Mouse (Mus musculus) neutrophil, adult 5-6 weeks (primary cell): Measurements from ENCODE around the gene Psg16. TPM values are rescaled to one million over a fixed set of nuclear protein-coding genes. Genes with fewer than 3 reads are reported as not detected.
"Not testable (repeated sequence)": the region's sequence is repeated elsewhere in the genome, so short reads cannot be mapped to it uniquely, and the experiment has no call there.

Experiments used
- ATAC-seq: fragments of 151-379, 151-347 bp; 2 replicates; pipeline ENCODE4 v1.8.0; 2017; ENCODE audit warnings: mild to moderate bottlenecking, moderate TSS enrichment; ENCODE audit not compliant: insufficient number of reproducible peaks, poor library complexity, low FRiP score, severe bottlenecking; ENCODE audit errors: extremely low read depth
- total RNA-seq: library from RNA; stranded (forward); fragments of 200-1000 nt; gene quantifications from 2 replicates; pipeline ENCODE4 v1.2.3, GENCODE M21; 2017

The Psg16 gene
- total RNA-seq, 1 experiment from 2014 or later: 0.35 TPM

DNA sequence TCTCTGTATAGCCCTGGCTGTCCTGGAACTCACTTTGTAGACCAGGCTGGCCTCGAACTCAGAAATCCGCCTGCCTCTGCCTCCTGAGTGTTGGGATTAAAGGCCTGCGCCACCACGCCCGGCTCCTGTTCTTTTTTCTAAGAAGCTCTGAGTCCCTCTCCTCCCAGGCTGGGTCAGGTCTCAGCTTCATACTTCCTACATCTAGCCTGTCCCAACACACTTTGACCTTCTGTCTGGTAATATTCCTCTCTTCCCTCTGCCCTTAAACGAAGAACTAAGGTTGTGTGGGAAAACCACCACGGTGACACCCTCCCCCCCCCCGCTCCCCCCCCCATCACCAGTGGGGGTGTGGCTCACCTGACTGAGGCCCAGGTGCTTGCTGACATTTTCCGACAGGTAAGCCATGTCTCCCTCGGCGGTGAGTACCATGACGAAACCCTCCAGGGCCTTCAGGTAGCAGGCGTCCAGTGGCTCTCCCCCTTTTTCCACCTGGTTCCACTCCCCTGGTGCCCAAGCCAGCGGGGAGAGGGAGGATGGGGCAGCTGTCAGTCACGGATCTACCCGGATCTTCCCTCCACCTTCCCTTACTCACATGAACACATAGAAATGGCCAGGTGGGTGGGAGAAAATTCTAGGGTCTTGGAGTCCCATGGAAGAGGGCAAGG, 19.4 kb upstream of the Psg16 start:
- no peak for ATAC-seq

GRCm38 (mm10) chr7:17055287-17055946, 18.4 kb upstream of the Psg16 start:
- no peak for ATAC-seq

DNA sequence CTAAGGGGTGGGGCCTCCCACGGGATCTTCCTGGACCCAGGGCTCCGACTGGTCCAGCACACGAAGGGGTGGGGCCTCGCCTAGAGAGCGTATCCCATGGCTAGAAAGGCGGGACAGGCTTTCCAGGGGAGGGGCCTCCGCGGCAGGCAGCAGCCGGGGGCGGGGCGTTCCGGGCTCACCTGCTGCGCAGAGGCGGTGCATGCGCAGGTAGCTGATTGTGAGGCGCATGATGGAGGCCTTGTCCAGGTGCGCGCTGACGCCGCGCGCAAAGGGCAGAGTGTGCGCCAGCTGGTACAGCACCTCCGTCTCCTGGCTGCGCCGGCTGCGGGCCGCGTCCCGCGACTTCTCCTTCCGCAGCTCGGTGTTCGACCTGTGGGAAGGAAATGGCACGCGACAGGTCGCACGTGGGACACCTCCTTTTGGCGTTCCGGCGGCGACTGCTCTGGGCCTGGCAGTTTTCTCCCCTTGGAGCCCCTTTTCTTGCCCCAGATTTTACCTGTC, 17.7 kb upstream of the Psg16 start:
- ATAC-seq: no peak

DNA sequence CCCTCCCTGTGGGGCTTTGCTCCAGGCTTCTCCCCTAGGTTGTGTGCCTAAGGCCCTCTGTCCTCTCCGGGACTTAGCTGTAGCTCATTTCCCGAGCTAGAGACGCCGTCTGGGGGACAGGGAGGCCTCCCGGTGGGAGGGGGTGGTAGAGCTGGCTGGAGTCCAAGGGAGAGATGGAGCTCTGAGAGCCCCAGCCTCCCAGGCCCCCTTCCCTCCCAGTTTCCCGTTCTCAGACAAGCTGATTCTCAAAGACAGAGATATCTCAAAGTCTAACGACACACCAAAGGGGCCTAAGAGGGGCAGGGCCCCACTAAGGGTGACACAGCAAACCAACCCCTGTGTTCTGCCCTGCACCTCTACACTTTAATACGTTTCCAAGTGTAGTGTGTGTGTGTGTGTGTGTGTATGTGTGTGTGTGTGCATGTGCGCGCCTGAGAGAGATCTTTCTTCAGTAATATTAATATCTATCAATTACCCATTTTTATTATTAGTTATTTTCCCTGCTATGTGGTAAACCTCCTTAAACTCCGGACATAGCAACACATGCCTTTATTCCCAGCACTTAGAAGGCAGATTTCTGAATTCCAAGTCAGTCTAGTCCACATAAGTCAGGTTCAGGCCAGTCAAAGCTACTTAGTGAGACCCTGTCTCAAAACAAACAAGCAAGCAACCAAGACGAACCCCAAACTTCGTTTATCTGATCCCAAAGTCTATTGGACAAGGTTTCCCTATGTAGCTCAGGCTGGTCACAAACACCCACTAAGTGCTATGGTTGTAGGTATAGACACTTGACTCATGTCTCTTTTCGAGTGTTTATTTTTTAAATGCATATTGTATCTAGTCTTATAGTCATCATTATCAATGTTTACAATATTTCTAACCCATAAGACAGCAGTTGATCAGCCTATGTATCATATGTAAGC, 17.0 kb upstream of the Psg16 start:
- ATAC-seq: no peak

DNA sequence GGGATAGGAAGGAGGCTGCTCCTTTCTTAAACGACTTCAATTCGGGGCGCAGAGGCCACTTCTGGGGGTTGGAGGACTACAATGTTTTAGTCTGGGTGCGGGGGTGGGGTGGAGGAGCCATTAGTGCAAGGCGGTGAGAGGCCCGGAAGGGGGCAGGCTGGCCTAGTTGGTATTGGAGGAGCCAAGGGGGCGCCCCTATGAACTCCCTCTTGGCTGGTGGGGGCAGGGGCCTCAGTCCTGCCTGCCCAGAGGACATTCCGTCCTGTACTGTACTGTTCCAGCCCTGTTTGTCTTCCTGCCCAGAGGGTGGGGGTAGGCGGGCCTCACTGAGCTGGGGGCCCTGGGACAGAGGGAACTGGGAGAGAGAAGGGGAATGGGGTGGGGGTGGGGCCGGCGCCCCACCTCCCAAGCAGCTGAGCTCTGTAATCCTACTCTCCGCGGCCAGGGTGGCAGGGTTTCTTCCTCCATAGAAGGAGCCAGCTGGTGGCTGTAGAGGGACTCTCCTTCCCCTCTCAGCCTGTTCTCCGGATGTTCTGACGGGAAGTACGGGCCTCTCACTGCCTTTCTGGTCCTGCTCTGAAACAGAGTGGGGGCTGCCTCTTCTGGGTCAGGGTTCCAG, 15.7 kb upstream of the Psg16 start:
- ATAC-seq: peak; percentile 45

GRCm38 (mm10) chr7:17058816-17059462, 14.9 kb upstream of the Psg16 start:
- no peak; the same call in 1 of the 2 replicates for ATAC-seq

DNA sequence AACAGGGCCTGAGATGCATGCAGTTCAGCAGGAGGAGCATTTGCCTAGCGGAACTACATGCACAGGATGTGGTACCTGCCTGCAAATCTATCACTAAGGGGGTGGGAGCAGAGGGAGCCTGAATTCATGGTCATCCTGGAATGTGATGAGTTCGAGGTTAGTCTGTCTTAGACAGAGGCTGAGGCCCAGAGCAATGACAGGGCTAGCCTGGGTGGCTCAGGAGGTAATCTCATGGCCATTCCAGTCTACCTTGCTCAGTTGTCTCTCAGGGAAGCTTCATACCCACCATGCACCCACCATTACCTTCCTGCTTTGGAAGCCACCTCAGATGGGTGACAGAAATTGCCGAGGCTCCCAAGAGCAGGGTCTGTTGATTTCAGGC, 14.4 kb upstream of the Psg16 start:
- no peak for ATAC-seq

GRCm38 (mm10) chr7:17060031-17060781, 13.6 kb upstream of the Psg16 start:
- no peak for ATAC-seq

DNA sequence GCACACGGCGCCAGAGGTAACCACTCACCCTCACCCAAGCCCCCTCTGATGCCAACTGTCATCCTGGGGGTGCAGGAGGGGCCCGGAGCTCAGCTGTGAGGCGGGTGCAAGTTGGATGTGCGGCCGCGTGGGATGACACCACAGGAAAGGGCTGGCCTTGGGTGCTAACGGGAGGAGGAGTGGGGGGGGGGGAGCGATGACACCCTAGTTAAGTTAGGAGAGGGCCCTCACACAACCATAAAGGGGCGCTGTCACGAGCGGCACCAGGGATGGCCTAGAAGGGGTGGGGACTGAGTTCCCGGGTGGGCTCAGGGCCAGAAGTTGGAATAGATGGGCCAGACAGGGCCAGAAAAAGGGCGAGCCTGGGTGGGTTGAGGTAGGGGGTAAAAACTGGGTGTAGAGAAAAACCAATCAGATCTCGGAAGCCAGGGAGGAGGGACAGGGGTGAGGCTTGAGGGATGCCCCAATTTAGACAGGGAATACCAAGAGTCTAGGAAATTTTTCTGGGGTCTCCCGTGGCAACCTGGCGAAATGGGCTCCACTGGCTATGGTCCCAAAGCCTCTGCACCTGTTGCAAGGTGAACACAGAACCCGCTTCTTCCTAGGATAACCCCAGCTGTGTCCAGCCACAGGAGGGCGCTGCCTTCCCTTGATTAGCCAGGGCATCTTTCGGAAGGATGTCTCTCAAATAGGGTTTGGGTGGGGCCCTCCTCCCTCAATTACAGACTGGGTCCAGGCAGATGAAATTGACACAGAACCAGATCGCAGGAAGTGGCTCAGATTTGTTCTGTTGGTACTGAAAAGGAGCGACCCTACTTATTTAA, 12.8 kb upstream of the Psg16 start:
- ATAC-seq: no peak

GRCm38 (mm10) chr7:17062389-17062788, 11.5 kb upstream of the Psg16 start, which contains the start of gene Hif3a:
Gene Hif3a (minus strand): TSS chr7:17062427.
- no peak for ATAC-seq

DNA sequence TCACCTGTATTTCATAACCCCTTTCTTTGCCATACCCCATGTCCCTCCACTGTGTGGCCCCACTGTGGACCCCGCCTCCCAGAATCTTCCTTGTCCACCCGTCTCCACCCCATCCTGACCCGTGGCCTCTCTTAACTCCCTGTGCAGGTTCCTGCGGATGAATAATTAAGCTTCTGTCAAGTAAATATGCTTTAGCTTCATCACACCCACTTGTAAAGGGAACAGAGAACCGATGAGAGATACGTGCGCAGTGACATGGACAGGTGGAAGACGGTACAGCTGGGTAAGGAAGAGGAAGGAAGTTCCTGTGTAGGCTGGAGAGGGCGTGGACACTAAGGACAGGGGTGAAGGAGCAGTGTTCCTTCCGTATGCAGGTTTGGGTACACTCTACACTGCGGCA, 11.0 kb upstream of the Psg16 start:
- ATAC-seq: peak; percentile 31; the same call in 1 of the 2 replicates

- ATAC-seq: no peak
These were observed 8.2 kb upstream of the Psg16 start for GRCm38 (mm10) chr7:17065620-17066019.

GRCm38 (mm10) chr7:17066412-17066811, 7.4 kb upstream of the Psg16 start:
- ATAC-seq: peak; percentile 39; the same call in 1 of the 2 replicates

DNA sequence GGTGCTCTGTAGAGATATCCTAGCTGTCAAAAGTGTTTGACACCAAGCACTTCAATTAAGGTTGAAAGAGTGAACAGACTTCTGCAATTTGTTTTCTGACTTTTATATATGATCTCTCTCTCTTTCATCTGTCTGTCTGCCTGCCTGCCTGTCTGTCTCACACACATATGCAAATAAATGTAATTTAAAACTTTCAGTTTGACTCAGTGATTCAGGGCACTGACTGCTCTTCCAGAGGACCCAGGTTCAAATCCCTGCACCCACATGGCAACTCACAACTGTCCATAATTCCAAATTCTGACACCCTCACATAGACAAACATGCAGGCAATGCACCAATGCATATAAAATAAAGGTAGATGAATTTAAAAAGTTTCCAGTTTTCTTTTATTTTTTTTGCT, 6.8 kb upstream of the Psg16 start:
- no peak for ATAC-seq

- not testable (repeated sequence) for ATAC-seq
These were observed 6.2 kb upstream of the Psg16 start for GRCm38 (mm10) chr7:17067651-17068050.

- no peak for ATAC-seq
These were observed 332 bp upstream of the Psg16 start for GRCm38 (mm10) chr7:17073513-17073903.

GRCm38 (mm10) chr7:17076542-17076941, 2.7 kb downstream of the Psg16 start:
- no peak for ATAC-seq
